Mouse (Mus musculus): ENCODE data around the gene Vps33b.
A peak's percentile ranks its signal among the peaks of the same experiment; 100 is the strongest.
"Not testable (repeated sequence)": the region's sequence is repeated elsewhere in the genome, so short reads cannot be mapped to it uniquely, and the experiment has no call there.

The Vps33b gene

DNA sequence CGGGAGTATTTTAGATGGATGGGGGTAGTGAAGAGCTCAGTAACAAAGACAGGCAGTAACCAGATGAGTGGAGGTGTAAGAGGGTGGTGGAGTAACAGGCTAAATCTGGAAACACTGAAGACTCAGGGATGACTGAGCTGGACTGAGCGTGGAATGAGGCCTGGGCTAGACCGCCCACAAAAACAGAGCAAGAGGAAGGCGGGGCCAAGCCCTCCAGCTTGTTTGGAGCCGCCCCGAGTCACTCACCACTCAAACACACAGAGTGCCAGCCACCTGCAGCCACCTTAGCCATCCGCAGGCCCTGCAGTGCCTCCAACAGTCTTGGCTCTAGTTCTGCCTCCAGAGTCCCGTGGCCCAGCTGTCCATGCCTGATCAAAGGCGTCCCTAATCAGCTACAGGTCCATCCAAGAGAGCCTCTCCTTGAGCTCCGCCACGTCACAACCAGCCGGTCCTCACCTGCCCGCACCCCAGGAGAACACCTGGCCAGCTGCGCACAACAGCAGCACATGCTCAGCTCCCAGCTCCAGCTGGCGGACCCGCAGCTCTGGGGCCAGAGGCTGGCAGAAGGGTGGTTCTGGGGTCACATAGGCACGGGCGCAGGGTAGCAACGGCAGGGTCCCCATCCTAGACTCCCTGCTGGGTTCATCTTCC is 50.5 kb downstream of the Vps33b start:
- no peak for DNase-seq (ENCODE audit: low spot score)

- DNase-seq (ENCODE audit: low spot score): no peak
These were observed 53.9 kb downstream of the Vps33b start for GRCm38 (mm10) chr7:80323336-80323735.

GRCm38 (mm10) chr7:80324043-80324815 is 54.8 kb downstream of the Vps33b start, which contains the start of gene Rccd1:
Gene Rccd1, minus strand, starts transcription at chr7:80324454.
- peak; percentile 86 for DNase-seq (ENCODE audit: low spot score)

- not testable (repeated sequence) for DNase-seq (ENCODE audit: low spot score)
These were observed 55.3 kb downstream of the Vps33b start for GRCm38 (mm10) chr7:80324816-80325119.

GRCm38 (mm10) chr7:80325292-80325868 is 55.9 kb downstream of the Vps33b start:
- no peak for DNase-seq (ENCODE audit: low spot score)

GRCm38 (mm10) chr7:80326076-80326475 is 56.6 kb downstream of the Vps33b start:
- no peak for DNase-seq (ENCODE audit: low spot score)

DNA sequence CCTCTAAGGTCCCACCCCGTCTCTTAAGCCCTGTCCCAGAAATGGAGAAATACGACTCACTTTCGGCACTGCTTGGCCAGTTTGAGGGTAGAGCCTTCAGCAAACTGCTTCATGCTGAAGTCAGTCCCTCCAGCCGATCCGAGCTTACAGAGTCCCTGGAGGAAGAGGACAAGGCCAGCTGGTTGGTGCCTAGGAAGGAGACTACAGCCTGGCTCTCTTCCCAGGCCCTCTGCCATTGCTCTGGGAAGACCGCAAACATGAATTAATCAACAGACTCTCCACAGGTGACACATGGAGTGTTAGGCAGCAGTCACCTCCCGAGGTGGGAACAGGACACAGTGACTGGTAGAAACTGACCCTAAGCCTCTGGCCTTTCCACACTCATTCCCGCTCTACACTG is 60.8 kb downstream of the Vps33b start:
- DNase-seq (ENCODE audit: low spot score): no peak

DNA sequence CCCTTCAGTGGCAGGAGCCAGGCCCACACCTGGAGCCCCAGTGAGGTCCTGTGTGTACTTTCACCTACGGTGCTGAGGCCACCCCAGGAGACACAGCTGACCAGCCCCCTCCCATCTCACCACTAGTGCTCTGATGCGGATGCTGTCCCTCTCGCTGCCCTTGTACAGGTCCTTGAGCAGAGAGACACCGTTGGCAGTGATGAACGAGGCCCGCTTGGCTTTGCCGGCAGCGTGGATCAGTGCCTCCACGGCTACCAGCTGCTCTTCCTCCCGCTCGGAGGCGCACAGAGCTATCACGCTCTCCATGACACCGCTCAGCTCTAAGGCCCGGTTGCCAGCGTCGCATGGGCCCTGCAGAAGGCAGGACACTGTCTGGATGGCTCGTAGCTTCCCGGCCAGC is 62.0 kb downstream of the Vps33b start:
- DNase-seq (ENCODE audit: low spot score): no peak

- no peak for DNase-seq (ENCODE audit: low spot score)
These were observed 65.4 kb downstream of the Vps33b start for GRCm38 (mm10) chr7:80334848-80335247.

DNA sequence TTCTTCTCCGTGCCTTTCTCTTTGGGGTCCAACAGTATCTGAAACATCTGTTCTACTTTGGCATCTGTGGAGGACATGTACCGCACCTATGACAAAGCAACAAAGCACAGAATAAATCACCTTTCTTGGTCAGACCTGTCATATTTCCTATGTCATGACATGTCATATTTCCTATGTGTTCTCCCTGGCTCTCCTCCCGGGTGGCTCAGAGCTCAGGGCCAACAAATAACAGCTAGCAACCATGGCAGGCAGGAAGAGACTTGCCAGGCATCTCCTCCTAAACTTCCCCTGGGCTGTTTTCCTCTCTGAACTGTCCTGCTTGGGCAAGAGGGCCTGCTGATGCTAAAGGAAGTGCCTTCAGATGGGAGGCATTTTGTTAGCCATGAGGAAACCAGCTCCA is 67.5 kb downstream of the Vps33b start:
- DNase-seq (ENCODE audit: low spot score): no peak

GRCm38 (mm10) chr7:80339371-80339770 is 69.9 kb downstream of the Vps33b start:
- no peak for DNase-seq (ENCODE audit: low spot score)

DNA sequence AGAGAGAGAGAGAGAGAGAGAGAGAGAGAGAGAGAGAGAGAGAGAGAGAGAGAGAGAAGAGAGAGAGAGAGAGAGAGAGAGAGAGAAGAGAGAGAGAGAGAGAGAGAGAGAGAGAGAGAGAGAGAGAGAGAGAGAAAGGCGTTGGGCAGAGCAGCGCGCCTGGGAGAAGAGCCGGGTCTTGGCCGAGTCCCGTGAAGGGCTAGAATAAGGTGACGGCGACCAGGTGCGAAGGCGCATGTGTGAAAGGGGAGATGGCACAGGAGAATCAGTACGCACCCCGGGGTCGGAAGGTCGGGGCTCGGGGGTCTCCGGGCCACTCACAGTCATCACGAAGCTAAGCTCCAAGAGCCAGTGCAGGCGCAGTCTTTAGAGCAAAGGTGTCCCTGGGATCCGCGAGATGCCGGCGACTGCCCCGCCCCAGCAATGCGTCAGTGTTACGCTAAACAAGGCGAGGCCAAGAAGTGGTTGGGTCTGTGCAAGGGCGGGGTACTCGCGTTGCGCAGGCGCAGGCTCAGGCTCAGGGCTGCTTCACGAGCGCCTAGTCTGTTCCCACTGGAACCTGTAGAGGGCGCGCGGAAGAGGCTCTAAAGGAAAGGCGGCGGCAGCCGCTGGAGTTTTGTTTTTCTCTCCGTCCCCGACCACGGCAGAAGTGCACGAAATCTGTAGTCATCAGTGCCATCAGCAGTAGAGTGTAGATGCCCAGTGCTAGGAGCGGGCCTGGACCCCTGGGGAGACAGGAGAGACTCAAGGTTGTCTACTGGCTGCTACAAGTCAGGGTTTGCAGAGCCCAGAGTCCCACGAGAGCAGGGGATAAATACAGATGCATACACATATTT is 70.6 kb downstream of the Vps33b start:
- peak; percentile 94 for DNase-seq (ENCODE audit: low spot score)

GRCm38 (mm10) chr7:80340793-80341192 is 71.3 kb downstream of the Vps33b start, which contains the start of gene Unc45a:
Gene Unc45a, minus strand, starts transcription at chr7:80341005.
- DNase-seq (ENCODE audit: low spot score): no peak
